Mouse (Mus musculus) intestine, postnatal 0 days (tissue): Measurements from ENCODE around the gene Adgre4. TPM values are rescaled to one million over a fixed set of nuclear protein-coding genes. Genes with fewer than 3 reads are reported as not detected.

ENCODE experiments used
- ATAC-seq: fragments of 200-750 bp; cut with Nextera tagmentation; 2 replicates; pipeline ENCODE4 v1.8.0; 2017; ENCODE audit warnings: mild to moderate bottlenecking, moderate TSS enrichment, moderate library complexity
- H3K27ac ChIP-seq: fragments of 300-500 bp; sonication (generic); 2 replicates; pipeline ENCODE4 v1.5.1; 2014; ENCODE audit warnings: mild to moderate bottlenecking, low read depth, low read length, moderate library complexity
- H3K27me3 ChIP-seq: fragments of 300-500 bp; sonication (generic); replicated peaks from 2 replicates; pipeline ENCODE4 v1.6.1; 2014; ENCODE audit warnings: low read length, mixed read lengths; ENCODE audit not compliant: control insufficient read depth, insufficient read depth
- H3K36me3 ChIP-seq: fragments of 300-500 bp; sonication (generic); 2 replicates; pipeline ENCODE4 v1.6.1; 2014; ENCODE audit warnings: mild to moderate bottlenecking, moderate library complexity; ENCODE audit not compliant: control insufficient read depth, insufficient read depth
- H3K4me1 ChIP-seq: fragments of 300-500 bp; sonication (generic); replicated peaks from 2 replicates; pipeline ENCODE4 v1.6.1; 2014; ENCODE audit warnings: antibody characterized with exemption, low read length, mixed read lengths; ENCODE audit not compliant: control insufficient read depth, insufficient read depth
- H3K4me2 ChIP-seq: fragments of 300-500 bp; sonication (generic); replicated peaks from 2 replicates; pipeline ENCODE4 v1.6.1; 2014; ENCODE audit warnings: low read depth, mild to moderate bottlenecking, moderate library complexity
- H3K4me3 ChIP-seq: fragments of 300-500 bp; sonication (generic); 2 replicates; pipeline ENCODE4 v1.5.1; 2014; ENCODE audit warnings: low read depth, low read length
- H3K9ac ChIP-seq: fragments of 300-500 bp; sonication (generic); 2 replicates; pipeline ENCODE4 v1.6.1; 2014; ENCODE audit warnings: mild to moderate bottlenecking, low read depth, low read length
- H3K9me3 ChIP-seq: fragments of 300-500 bp; sonication (generic); 2 replicates; pipeline ENCODE4 v1.6.1; 2016; ENCODE audit warnings: mixed run types; ENCODE audit not compliant: control insufficient read depth
- CTCF ChIP-seq: sonication (generic); IDR thresholded peaks from 2 replicates; pipeline ENCODE4 v1.5.1; 2016; ENCODE audit warnings: low read depth, mild to moderate bottlenecking, control low read depth, antibody characterized with exemption, moderate library complexity
- WGBS: fragments of 180-500 bp; shearing (Covaris S2); extraction: QIAGEN DNeasy Blood & Tissue Kit; methylation state at CpG from one replicate; pipeline ENCODE4 v1.1.7; 2014; 5-methylcytosine and 5-hydroxymethylcytosine counted together
- polyA plus RNA-seq: library from polyadenylated mRNA; unstranded; fragments of >200 nt; fragmentation: Nextera tagmentation; extraction: Ambion mirVana; gene quantifications from 2 replicates; pipeline ENCODE4 v1.2.1, GENCODE M21; 2015

Adgre4 gene
- polyA plus RNA-seq, 1 experiment from 2014 or later: 0.31 TPM

GRCm38 (mm10) chr17:55903087-55903486 is 153.3 kb downstream of the Adgre4 start:
- no peak for ATAC-seq
- Histone ChIP-seq H3K27ac (no peak overlapping the region), H3K4me3 (no peak overlapping the region), H3K4me2 (no peak overlapping the region), H3K9me3 (peaks cover 5% of the 10 kb centered on the region; the same call in 1 of the 2 replicates), H3K4me1 (no peaks in the 10 kb centered on the region), H3K27me3 (no peaks in the 10 kb centered on the region), H3K36me3 (peaks cover 3% of the 10 kb centered on the region; the same call in 1 of the 2 replicates), H3K9ac (no peak overlapping the region)
- WGBS: 36% methylated on average over 2 of the region's 2 CpGs
- no peak for TF ChIP-seq CTCF

Other genes with a start within 250 kb of the Adgre4 start
- gene Vmn2r118, start 124.8 kb upstream of the Adgre4 start, polyA plus RNA-seq: not detected in 2 replicates
- gene Pot1b, start 37.4 kb upstream of the Adgre4 start, polyA plus RNA-seq: 1.9 and 2.4 TPM in 2 replicates
- gene Zfp119a, start 128.9 kb downstream of the Adgre4 start, polyA plus RNA-seq: 4.9 and 5.1 TPM in 2 replicates
- 4.8 and 5.0 TPM in 2 replicates for gene Zfp959, start 142.1 kb downstream of the Adgre4 start, polyA plus RNA-seq
- 3.4 and 3.7 TPM in 2 replicates for gene Zfp119b, start 199.5 kb downstream of the Adgre4 start, polyA plus RNA-seq
- gene Ebi3, start 202.7 kb downstream of the Adgre4 start, polyA plus RNA-seq: 1.5 and 1.6 TPM in 2 replicates
- gene Yju2, start 209.1 kb downstream of the Adgre4 start, polyA plus RNA-seq: 10.2 and 10.9 TPM in 2 replicates
- 2.7 and 2.9 TPM in 2 replicates for gene Shd, start 220.5 kb downstream of the Adgre4 start, polyA plus RNA-seq
- gene Fsd1, start 236.5 kb downstream of the Adgre4 start, polyA plus RNA-seq: 3.6 and 4.2 TPM in 2 replicates